Mouse (Mus musculus) stomach, postnatal 0 days (tissue): ENCODE data around the gene Lingo1.

Experiments used
- CTCF ChIP-seq: IDR thresholded peaks from 2 replicates; pipeline ENCODE4 v1.5.1; 2016; ENCODE audit warnings: antibody characterized with exemption, low read depth, mild to moderate bottlenecking, moderate library complexity
- EP300 ChIP-seq: optimal IDR thresholded peaks from 2 replicates; pipeline ENCODE3; 2016; ENCODE audit warnings: antibody characterized with exemption

DNA sequence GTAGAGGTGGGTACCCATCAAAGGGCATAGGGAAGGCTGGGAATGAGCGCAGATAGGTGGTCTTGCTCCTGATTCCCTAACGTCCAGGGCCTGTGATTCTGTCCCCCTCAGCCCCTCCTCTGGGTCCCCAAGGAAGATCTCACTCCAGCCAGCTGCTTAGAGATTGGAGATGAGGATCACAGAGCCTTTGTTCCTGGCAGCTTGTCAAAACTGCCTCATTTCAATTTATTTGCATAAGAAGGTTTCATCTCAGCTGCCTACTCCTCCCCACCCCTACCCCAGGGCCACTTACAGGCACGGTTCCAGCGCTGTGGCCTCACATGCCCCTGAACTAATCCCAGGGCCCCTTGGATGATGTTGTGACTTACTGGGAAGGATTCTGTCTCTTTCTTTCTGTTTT lies 33.9 kb upstream of the Lingo1 start:
- TF ChIP-seq CTCF = no peak
- no peak for TF ChIP-seq EP300
